Mouse (Mus musculus) forebrain, embryonic 16.5 days (tissue): ENCODE measurements at regions not wholly inside any gene's neighbourhood (a gene's known extent, or its start where the extent isn't known, plus 50 kb on each side); places are given as distances from the start of the nearest gene placed in this dataset.

ENCODE experiments used
- ATAC-seq: fragments of 200-750 bp; cut with Nextera tagmentation; 2 replicates; pipeline ENCODE4 v1.8.0; 2017; ENCODE audit warnings: mild to moderate bottlenecking, moderate library complexity
- H3K27ac ChIP-seq: fragments of 300-500 bp; sonication (generic); 2 replicates; pipeline ENCODE4 v1.5.1; 2014; ENCODE audit warnings: low read length, control low read depth
- H3K27me3 ChIP-seq: fragments of 300-500 bp; sonication (generic); replicated peaks from 2 replicates; pipeline ENCODE4 v1.6.1; 2014; ENCODE audit warnings: low read length; ENCODE audit not compliant: control insufficient read depth, insufficient read depth
- H3K36me3 ChIP-seq: fragments of 300-500 bp; sonication (generic); 2 replicates; pipeline ENCODE4 v1.6.1; 2014; ENCODE audit not compliant: control insufficient read depth, insufficient read depth
- H3K4me1 ChIP-seq: fragments of 300-500 bp; sonication (generic); replicated peaks from 2 replicates; pipeline ENCODE4 v1.6.1; 2014; ENCODE audit warnings: low read length; ENCODE audit not compliant: control insufficient read depth, insufficient read depth
- H3K4me2 ChIP-seq: fragments of 300-500 bp; sonication (generic); 2 replicates; pipeline ENCODE4 v1.6.1; 2014; ENCODE audit warnings: mild to moderate bottlenecking, low read length, control low read depth
- H3K4me3 ChIP-seq: fragments of 300-500 bp; sonication (generic); replicated peaks from 2 replicates; pipeline ENCODE4 v1.5.1; 2014; ENCODE audit warnings: mild to moderate bottlenecking, low read length, control low read depth
- H3K9ac ChIP-seq: fragments of 300-500 bp; sonication (generic); replicated peaks from 2 replicates; pipeline ENCODE4 v1.6.1; 2014; ENCODE audit warnings: low read depth, low read length, control low read depth
- H3K9me3 ChIP-seq: fragments of 300-500 bp; sonication (generic); 2 replicates; pipeline ENCODE4 v1.6.1; 2016; ENCODE audit warnings: low read length; ENCODE audit not compliant: control insufficient read depth
- WGBS: fragments of 180-500 bp; shearing (Covaris S2); extraction: QIAGEN DNeasy Blood & Tissue Kit; methylation state at CpG from one replicate; pipeline ENCODE4 v1.1.7; 2014; 5-methylcytosine and 5-hydroxymethylcytosine counted together

DNA sequence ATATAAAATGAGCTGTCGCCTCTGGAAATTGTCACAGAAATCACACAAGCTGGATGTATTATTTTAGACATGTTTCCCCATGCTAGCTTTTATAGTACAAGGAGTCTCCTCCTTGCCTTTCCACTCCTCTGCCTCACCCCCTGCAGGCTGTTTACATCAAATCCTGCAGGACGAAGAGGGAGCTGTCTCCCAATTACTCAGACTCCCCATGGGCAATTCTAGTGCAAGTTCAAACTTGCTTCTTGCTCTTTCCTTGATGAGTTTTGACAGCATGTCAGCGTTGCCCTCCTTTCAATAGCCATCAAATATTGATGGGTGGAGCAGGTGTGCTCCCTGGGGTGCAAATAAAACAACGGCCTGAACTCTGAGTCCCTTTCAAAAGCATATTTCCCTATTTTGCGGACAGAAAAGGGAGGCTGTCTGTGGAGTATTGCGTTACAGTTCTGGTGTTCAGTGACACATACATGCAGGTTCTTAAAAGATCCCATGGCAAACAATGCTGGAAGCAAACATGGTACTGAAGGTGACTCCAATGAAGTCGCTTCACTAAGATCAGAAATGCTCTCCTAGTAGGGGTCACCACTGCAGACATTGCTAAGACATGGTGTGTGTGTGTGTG, 820.8 kb upstream of the Tenm4 start:
- H3K27ac ChIP-seq, result no peak overlapping the region
- 43% methylated on average over 7 of the region's 7 CpGs for WGBS
- no peak overlapping the region for H3K4me3 ChIP-seq
- H3K9ac ChIP-seq, result no peak overlapping the region
- H3K36me3 ChIP-seq, result no peaks in the 10 kb centered on the region
- no peaks in the 10 kb centered on the region for H3K9me3 ChIP-seq
- H3K4me2 ChIP-seq, result no peak overlapping the region
- ATAC-seq, result no peak
- H3K4me1 ChIP-seq, result peaks cover 7% of the 10 kb centered on the region
- H3K27me3 ChIP-seq, result no peaks in the 10 kb centered on the region

DNA sequence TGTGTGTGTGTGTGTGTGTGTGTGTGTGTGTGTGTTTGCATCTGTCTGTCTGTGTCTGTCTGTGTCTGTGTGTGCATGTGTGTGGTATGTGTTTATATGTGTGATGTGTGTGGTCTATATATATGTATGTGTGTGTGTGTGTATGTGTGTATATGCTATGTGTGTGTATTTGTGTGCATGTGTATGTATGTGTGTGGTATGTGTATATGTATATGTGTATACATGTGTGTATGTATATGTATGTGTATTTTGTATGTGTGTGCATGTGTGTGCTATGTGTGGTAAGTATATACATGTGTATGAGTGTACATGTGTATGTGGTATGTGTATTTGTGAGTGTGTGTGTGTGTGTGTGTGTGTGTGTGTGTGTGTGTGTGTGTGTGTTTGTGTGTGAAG, 820.2 kb upstream of the Tenm4 start:
- peaks cover 7% of the 10 kb centered on the region for H3K4me1 ChIP-seq
- no peak for ATAC-seq
- no peaks in the 10 kb centered on the region for H3K27me3 ChIP-seq
- H3K36me3 ChIP-seq, result no peaks in the 10 kb centered on the region
- no peak overlapping the region for H3K27ac ChIP-seq
- no peaks in the 10 kb centered on the region for H3K9me3 ChIP-seq
- no peak overlapping the region for H3K4me2 ChIP-seq
- H3K4me3 ChIP-seq, result no peak overlapping the region
- no peak overlapping the region for H3K9ac ChIP-seq

DNA sequence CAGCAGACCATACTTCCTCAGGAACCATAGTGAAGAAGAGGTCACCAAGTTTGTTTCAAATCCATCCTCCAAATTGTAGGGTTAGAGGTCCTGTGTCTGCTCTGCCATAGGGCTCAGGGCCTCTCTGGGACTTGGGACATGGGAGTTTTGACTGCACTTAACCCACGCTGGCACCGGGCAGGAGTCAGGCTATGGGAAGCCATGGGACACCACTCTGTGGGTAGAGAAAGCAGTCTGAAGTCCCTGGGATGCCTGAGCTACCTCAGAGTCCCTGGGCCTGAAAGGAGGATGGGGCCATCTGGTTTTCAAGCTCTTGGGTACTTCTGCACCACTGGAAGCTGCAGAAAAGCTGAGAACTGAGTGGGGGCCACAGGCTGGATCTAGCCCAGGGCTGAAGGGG, 819.7 kb upstream of the Tenm4 start:
- H3K9ac ChIP-seq, result no peak overlapping the region
- no peaks in the 10 kb centered on the region for H3K36me3 ChIP-seq
- WGBS, result 87% methylated on average over 2 of the region's 2 CpGs
- H3K4me1 ChIP-seq, result peaks cover 7% of the 10 kb centered on the region
- H3K9me3 ChIP-seq, result no peaks in the 10 kb centered on the region
- H3K4me3 ChIP-seq, result no peak overlapping the region
- peak; percentile 20; the same call in 1 of the 2 replicates for ATAC-seq
- no peak overlapping the region for H3K4me2 ChIP-seq
- H3K27me3 ChIP-seq, result no peaks in the 10 kb centered on the region
- H3K27ac ChIP-seq, result no peak overlapping the region

DNA sequence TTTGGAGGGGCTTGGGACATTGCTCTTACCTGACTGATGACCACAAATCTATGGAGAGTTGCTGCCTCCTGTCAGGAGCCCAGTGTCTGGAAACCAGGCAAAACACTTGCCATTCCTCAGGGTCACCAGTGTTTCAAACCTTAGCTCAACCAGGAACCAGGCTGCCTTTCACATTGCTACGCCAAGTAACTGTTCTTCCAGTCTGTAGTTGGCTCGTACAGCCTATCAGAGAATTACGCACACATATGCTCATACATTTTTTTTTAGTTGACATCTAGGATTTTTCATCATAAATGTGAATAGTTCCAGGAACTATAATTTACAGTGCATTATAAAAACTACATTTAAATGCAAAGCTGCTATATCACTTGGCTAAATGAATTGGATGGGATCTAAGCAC, 818.9 kb upstream of the Tenm4 start:
- no peak overlapping the region for H3K4me2 ChIP-seq
- no peak overlapping the region for H3K4me3 ChIP-seq
- H3K9ac ChIP-seq, result no peak overlapping the region
- H3K9me3 ChIP-seq, result no peaks in the 10 kb centered on the region
- H3K4me1 ChIP-seq, result peaks cover 7% of the 10 kb centered on the region
- 81% methylated on average over 3 of the region's 3 CpGs for whole genome bisulfite sequencing
- peak; percentile 75 for ATAC-seq
- H3K27ac ChIP-seq, result no peak overlapping the region; the same call in 1 of the 2 replicates
- H3K36me3 ChIP-seq, result no peaks in the 10 kb centered on the region
- no peaks in the 10 kb centered on the region for H3K27me3 ChIP-seq

DNA sequence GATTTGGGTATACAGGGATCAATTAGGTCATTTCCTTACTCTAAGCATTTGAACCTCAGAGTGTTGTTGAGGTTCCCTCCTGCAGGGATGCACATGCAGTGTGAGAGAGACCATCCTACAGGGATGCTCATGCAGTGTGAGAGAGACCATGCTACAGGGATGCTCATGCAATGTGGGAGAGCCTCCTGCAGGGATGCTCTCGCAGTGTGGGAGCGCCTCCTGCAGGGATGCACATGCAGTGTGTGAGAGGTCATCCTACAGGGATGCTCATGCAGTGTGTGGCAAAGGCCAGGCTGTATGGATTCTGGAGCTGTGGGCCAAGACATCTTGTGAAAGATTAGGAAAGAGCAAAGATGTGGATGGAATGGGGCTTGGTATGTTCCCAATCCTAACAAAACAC, 816.1 kb upstream of the Tenm4 start:
- H3K9me3 ChIP-seq, result no peaks in the 10 kb centered on the region
- 0 out of 2 replicates have a peak, but pooled peaks have one; percentile 23 for ATAC-seq
- H3K27ac ChIP-seq, result no peak overlapping the region
- H3K4me3 ChIP-seq, result no peak overlapping the region
- H3K36me3 ChIP-seq, result no peaks in the 10 kb centered on the region
- H3K4me2 ChIP-seq, result no peak overlapping the region
- H3K9ac ChIP-seq, result no peak overlapping the region
- H3K4me1 ChIP-seq, result peaks cover 5% of the 10 kb centered on the region; the same call in 1 of the 2 replicates
- H3K27me3 ChIP-seq, result no peaks in the 10 kb centered on the region
- WGBS, result 76% methylated on average over 2 of the region's 2 CpGs

DNA sequence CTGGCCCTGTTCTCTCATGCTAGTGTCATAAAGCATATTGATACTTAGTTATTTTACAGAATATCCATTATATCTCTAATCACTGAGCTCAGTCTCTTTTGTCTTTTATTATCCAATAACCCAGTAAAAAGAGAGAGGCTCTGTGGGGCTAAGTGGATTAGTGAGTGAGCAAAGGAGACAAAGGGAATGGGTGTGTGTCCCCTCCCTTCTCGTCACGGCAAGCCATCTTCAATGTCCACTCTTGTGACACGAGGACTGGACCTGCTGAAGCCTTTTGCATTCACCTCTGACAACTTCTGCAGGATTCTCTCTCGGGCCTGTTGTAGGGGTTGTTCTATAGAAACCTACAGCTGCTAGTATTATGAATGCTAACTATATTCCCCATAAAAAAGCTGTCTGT, 812.3 kb upstream of the Tenm4 start:
- ATAC-seq, result no peak
- Histone ChIP-seq H3K27ac (no peak overlapping the region), H3K27me3 (no peaks in the 10 kb centered on the region), H3K36me3 (no peaks in the 10 kb centered on the region), H3K4me1 (no peaks in the 10 kb centered on the region), H3K4me3 (no peak overlapping the region), H3K4me2 (no peak overlapping the region), H3K9ac (no peak overlapping the region), H3K9me3 (no peaks in the 10 kb centered on the region)
- WGBS, result 22% methylated on average over 4 of the region's 4 CpGs

DNA sequence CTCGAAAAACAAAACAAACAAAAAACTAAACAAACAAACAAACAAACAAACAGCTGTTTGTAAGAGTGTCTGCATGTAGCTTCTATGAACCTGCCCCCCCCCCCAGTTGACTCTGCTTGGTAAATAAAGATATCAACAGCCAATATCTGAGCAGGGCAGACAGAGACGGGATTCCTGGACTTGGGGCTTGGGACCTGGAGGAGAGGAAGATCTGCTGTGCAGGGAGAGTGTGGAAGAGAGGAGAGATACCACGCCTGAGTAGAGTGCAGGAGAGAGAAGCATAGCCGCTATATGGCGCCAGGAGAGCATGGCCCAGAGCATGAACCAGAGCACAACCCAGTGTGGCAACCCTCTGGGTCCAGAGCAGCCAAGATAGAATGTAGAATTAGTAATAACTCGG, 811.9 kb upstream of the Tenm4 start:
- no peaks in the 10 kb centered on the region for H3K4me1 ChIP-seq
- no peaks in the 10 kb centered on the region for H3K36me3 ChIP-seq
- H3K9ac ChIP-seq, result no peak overlapping the region
- no peak overlapping the region for H3K27ac ChIP-seq
- 90% methylated on average over 6 of the region's 6 CpGs for WGBS
- H3K4me3 ChIP-seq, result no peak overlapping the region
- H3K9me3 ChIP-seq, result no peaks in the 10 kb centered on the region
- H3K4me2 ChIP-seq, result no peak overlapping the region
- H3K27me3 ChIP-seq, result no peaks in the 10 kb centered on the region
- ATAC-seq, result no peak
